Mouse (Mus musculus) midbrain, embryonic 11.5 days (tissue): Measurements from ENCODE around the gene Sdhb. TPM values are rescaled to one million over a fixed set of nuclear protein-coding genes. Genes with fewer than 3 reads are reported as not detected.
A peak's percentile ranks its signal among the peaks of the same experiment; 100 is the strongest.

Experiments used
- ATAC-seq: fragments of 200-750 bp; cut with Nextera tagmentation; 2 replicates; pipeline ENCODE4 v1.8.0; 2017; ENCODE audit warnings: moderate TSS enrichment, moderate library complexity; ENCODE audit not compliant: low FRiP score
- DNase-seq: peaks from one replicate; pipeline ENCODE4 v3.0.0; 2015; ENCODE audit warnings: low spot score; ENCODE audit errors: missing footprints
- H3K27ac ChIP-seq: fragments of 300-500 bp; sonication (generic); 2 replicates; pipeline ENCODE4 v1.5.1; 2014; ENCODE audit warnings: low read depth, low read length
- H3K27me3 ChIP-seq: fragments of 300-500 bp; sonication (generic); 2 replicates; pipeline ENCODE4 v1.6.1; 2014; ENCODE audit warnings: mild to moderate bottlenecking, low read length, moderate library complexity, mixed read lengths; ENCODE audit not compliant: control insufficient read depth, insufficient read depth
- H3K36me3 ChIP-seq: fragments of 300-500 bp; sonication (generic); 2 replicates; pipeline ENCODE4 v1.6.1; 2014; ENCODE audit warnings: mild to moderate bottlenecking, low read length, moderate library complexity, mixed read lengths; ENCODE audit not compliant: control insufficient read depth, insufficient read depth
- H3K4me1 ChIP-seq: fragments of 300-500 bp; sonication (generic); 2 replicates; pipeline ENCODE4 v1.6.1; 2014; ENCODE audit warnings: low read length; ENCODE audit not compliant: control insufficient read depth, insufficient read depth
- H3K4me2 ChIP-seq: fragments of 300-500 bp; sonication (generic); 2 replicates; pipeline ENCODE4 v1.6.1; 2014; ENCODE audit warnings: mild to moderate bottlenecking, moderate library complexity
- H3K4me3 ChIP-seq: fragments of 300-500 bp; sonication (generic); 2 replicates; pipeline ENCODE4 v1.5.1; 2014; ENCODE audit warnings: low read depth, low read length
- H3K9ac ChIP-seq: fragments of 300-500 bp; sonication (generic); 2 replicates; pipeline ENCODE4 v1.6.1; 2014; ENCODE audit warnings: low read length
- H3K9me3 ChIP-seq: fragments of 300-500 bp; sonication (generic); 2 replicates; pipeline ENCODE4 v1.6.1; 2016; ENCODE audit warnings: low read length; ENCODE audit not compliant: control insufficient read depth
- WGBS: fragments of 180-500 bp; shearing (Covaris S2); extraction: QIAGEN DNeasy Blood & Tissue Kit; methylation state at CpG from one replicate; pipeline ENCODE4 v1.1.7; 2014; 5-methylcytosine and 5-hydroxymethylcytosine counted together
- polyA plus RNA-seq: library from polyadenylated mRNA; unstranded; fragments of >200 nt; fragmentation: Nextera tagmentation; extraction: Ambion mirVana; gene quantifications from 2 replicates; pipeline ENCODE4 v1.2.1, GENCODE M21; 2014

The Sdhb gene
- polyA plus RNA-seq, 1 experiment from 2014 or later = 422 TPM

DNA sequence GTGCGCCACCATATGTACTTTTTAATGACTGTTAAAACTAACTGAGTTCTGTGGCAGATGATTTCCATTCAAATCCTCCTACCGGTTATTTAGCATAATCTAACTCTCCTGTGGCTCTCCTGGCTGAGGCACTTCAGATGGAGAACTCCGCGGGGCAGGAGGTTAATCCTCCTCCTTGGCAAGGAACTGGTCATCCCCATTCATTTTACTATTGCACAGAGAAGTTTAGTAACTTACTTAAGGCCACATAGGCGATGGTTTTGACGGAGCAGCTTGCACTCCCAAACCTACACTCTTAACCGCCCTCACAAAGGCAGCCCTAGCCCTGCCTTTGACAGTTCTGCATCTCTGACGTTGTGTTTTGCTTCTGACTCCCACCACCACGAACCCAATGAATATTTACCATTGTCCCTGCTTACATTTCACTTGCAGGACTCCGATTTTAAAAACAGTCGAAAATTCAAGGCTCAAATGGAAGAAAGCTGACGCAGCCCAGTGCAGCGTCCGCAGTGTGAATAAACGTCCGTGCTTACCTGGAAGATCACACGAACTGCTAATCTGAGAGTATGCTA lies 3.8 kb upstream of the Sdhb start:
- Histone ChIP-seq H3K27ac (peak overlapping the region; percentile 7), H3K4me3 (peak overlapping the region; percentile 31), H3K27me3 (no peaks in the 10 kb centered on the region), H3K4me2 (peak overlapping the region; percentile 53), H3K9me3 (no peaks in the 10 kb centered on the region), H3K4me1 (peaks cover 14% of the 10 kb centered on the region), H3K9ac (peak overlapping the region; percentile 36), H3K36me3 (no peaks in the 10 kb centered on the region)
- 6% methylated on average over 17 of the region's 17 CpGs for WGBS
- peak; percentile 96 for DNase-seq
- ATAC-seq = no peak

DNA sequence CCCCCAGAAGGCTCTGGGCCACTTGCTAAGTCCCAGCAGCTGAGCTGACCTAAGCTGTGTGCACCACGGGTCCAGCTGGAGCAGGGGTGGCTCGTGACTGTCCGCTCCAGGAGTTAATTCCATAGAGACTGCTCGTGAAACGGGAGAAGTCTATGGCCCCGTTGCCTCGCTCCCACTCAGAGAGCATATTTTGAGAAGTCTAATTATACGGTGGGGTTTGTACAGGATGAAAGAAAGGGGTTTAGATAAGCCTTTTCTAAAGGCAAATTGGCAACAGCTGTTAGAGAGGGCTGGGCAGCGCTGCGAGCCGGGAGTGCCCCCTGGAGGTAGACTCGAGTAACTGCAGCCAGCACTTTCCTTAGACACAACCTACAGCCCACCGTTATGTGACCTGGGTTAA lies 3.3 kb upstream of the Sdhb start:
- Histone ChIP-seq H3K9ac (peak overlapping the region; percentile 36), H3K9me3 (no peaks in the 10 kb centered on the region), H3K27me3 (no peaks in the 10 kb centered on the region), H3K4me1 (peaks cover 19% of the 10 kb centered on the region), H3K4me2 (peak overlapping the region; percentile 53), H3K27ac (peak overlapping the region; percentile 7), H3K36me3 (no peaks in the 10 kb centered on the region), H3K4me3 (peak overlapping the region; percentile 31)
- 1% methylated on average over 13 of the region's 13 CpGs for WGBS
- DNase-seq = peak; percentile 98
- peak; percentile 36 for ATAC-seq

DNA sequence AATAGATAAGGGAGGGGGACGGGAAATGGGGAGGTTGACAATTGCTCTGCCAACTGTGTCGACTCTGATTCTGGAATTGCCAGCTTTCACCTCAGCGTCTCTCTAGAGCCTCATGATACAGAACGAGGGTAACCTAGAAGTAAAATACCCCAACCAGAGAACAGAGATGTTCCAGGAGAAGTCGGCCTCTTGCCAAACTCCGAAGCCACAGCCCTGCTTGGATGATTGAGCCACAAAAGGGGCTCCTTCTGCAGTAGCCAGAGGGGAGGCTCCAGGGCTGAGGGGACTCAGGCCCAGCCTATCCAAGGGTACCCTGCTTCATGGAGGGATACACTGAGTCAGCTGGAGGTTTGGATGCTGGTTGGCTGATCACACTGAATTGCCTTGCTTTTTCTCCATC lies 2.7 kb upstream of the Sdhb start:
- no peak for DNase-seq
- Histone ChIP-seq H3K9me3 (no peaks in the 10 kb centered on the region), H3K27ac (no peak overlapping the region), H3K4me1 (peaks cover 20% of the 10 kb centered on the region), H3K9ac (no peak overlapping the region), H3K4me2 (no peak overlapping the region), H3K27me3 (no peaks in the 10 kb centered on the region), H3K4me3 (no peak overlapping the region), H3K36me3 (no peaks in the 10 kb centered on the region)
- ATAC-seq = no peak
- 63% methylated on average over 6 of the region's 6 CpGs for WGBS

DNA sequence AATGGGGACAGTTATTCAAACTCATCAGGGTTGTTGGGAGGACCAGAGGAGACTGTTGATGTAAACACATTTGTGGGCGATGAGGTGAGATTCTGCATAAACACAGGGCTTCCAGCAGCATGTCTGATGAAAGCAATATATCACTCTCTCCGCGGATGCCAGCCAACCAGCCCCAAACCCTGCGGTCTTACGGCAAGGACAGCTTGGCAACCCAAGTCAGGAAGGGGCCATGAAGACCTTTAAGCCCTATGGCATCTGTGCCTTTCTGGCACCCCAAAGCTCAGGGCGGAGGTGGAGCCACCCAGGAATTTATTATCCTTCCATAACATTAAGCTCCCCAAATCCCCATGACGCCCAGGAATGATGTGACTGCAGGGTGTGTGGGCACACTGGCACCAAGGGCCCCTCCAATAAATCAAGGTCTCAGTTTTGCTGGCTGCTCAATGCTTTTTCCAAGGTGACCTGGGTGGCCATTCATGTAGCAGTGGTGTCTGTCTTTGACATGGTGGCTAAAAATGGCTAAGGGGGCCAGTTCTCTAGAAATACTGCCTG lies 1.8 kb upstream of the Sdhb start:
- Histone ChIP-seq H3K9ac (no peak overlapping the region), H3K36me3 (no peaks in the 10 kb centered on the region), H3K27ac (no peak overlapping the region), H3K4me3 (no peak overlapping the region), H3K27me3 (no peaks in the 10 kb centered on the region), H3K4me1 (peaks cover 22% of the 10 kb centered on the region), H3K9me3 (no peaks in the 10 kb centered on the region), H3K4me2 (no peak overlapping the region)
- DNase-seq = no peak
- ATAC-seq = no peak
- 90% methylated on average over 7 of the region's 7 CpGs for WGBS

DNA sequence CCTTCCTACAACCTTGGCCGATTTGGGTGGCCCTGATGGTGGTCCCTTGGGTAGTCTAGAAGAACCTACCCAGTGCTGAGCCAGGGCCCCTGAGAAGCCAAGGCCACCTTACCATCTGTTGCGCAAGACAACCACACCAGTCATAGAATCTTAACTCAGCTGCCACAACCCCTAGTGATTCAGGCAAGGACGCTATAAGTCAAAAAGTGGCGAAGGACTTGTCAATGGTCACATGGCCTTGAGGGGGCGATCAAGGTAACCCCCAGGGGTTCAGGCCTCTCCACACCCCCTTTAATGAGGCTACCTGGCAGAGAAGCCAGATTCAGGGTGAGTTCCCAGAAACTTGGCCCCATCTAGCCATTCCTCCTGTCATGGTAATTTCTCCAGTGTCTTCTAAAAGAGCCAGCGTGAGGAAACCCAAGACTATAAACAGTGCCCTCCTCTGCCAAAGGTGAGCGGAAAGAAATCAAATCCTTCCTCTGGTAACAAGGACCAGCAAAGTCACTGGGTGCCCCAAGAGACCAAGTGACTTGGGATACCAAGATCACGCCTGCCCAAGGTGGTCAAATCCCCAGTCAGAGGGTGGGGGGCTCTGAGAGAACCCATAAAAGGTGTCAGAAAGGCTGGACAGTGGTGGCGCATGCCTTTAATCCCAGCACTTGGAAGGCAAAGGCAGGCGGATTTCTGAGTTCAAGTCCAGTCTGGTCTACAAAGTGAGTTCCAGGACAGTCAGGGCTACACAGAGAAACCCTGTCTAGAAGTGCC lies 1.1 kb upstream of the Sdhb start:
- H3K9ac ChIP-seq = no peak overlapping the region
- H3K4me3 ChIP-seq = no peak overlapping the region
- peaks cover 23% of the 10 kb centered on the region for H3K4me1 ChIP-seq
- DNase-seq (no peak), ATAC-seq (no peak)
- H3K27ac ChIP-seq = no peak overlapping the region
- 81% methylated on average over 10 of the region's 10 CpGs for WGBS
- H3K27me3 ChIP-seq = no peaks in the 10 kb centered on the region
- H3K36me3 ChIP-seq = no peaks in the 10 kb centered on the region
- H3K9me3 ChIP-seq = no peaks in the 10 kb centered on the region
- H3K4me2 ChIP-seq = no peak overlapping the region

DNA sequence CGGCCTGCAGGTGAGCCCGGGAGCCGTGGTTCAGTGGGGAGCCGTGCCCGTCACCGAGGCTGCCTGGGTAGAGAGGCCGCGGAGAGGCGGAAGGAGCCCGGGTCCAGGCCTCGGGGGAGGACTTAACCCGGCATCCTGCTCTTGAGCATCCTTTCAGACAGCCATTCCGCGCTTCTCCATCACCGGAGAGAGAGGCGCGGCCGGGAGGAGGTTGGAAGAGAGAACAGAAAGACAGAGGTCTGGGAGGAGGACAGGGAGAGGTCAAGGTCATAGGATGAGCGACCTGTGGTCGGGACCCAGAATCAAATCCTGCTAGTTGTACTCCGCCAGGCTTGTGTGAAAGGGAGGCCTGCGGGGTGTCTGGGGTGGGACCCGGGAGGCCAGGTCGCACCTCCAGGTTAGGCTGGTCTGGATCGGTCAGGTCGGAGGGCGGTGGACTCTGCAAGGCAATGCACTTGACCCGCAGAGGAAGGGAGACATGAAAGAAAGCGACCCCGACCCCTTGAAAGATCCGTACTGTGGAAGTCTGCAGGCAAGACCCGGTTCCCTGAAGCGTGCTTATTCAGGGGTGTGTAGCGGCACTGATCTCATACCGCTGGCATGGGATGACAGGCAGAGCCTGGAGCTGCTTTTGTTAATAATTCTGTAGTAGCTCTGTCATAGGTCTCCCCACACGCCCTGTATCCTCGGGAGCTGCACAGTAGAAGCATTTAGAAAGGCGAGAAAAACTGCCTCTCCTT lies 634 bp downstream of the Sdhb start:
- H3K27ac ChIP-seq = peak overlapping the region; percentile 67
- H3K4me3 ChIP-seq = peak overlapping the region; percentile 74
- peak overlapping the region; percentile 96 for H3K9ac ChIP-seq
- ATAC-seq = peak; percentile 6
- H3K36me3 ChIP-seq = no peaks in the 10 kb centered on the region
- H3K27me3 ChIP-seq = no peaks in the 10 kb centered on the region
- no peaks in the 10 kb centered on the region for H3K9me3 ChIP-seq
- peaks cover 22% of the 10 kb centered on the region for H3K4me1 ChIP-seq
- WGBS = 2% methylated on average over 38 of the region's 38 CpGs
- DNase-seq = no peak
- H3K4me2 ChIP-seq = peak overlapping the region; percentile 96

DNA sequence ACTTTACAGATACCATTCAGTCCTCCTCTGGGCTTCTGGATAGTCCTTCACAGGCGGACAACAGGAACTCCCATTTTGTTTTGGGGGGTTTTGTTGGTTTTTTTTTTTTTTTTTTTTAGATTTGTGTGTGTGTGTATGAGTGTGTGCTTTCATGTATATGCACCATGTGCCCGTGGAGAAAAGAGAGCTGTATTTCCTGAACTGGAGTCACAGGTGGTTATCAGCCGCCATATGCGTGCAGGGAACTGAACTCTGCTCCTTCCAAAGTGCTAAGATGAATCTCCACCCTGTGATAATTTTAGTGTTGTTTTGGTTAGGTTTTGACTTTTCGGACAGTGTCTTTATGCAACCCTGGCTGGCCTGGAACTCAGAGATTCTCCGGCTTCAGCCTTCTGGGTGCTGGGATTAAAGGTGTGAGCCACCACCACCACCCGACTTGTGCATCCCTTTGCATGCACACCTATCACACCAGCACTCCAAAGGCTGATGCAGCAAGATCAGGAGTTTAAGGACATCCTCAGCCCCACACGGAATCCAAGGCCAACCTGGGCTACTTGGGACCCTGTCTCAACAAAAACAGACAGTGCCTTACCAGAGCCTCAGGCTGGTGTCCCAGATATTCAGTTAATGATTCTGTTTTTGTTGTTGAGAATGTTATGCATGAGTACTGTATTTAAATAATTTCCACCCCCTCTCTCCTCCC lies 1.4 kb downstream of the Sdhb start:
- no peaks in the 10 kb centered on the region for H3K27me3 ChIP-seq
- peak overlapping the region; percentile 74 for H3K4me3 ChIP-seq
- ATAC-seq = no peak
- H3K4me2 ChIP-seq = peak overlapping the region; percentile 96
- 82% methylated on average over 8 of the region's 8 CpGs for WGBS
- peaks cover 16% of the 10 kb centered on the region for H3K4me1 ChIP-seq
- no peaks in the 10 kb centered on the region; the same call in 1 of the 2 replicates for H3K36me3 ChIP-seq
- no peak for DNase-seq
- H3K9me3 ChIP-seq = no peaks in the 10 kb centered on the region
- no peak overlapping the region for H3K27ac ChIP-seq
- peak overlapping the region; percentile 96 for H3K9ac ChIP-seq

DNA sequence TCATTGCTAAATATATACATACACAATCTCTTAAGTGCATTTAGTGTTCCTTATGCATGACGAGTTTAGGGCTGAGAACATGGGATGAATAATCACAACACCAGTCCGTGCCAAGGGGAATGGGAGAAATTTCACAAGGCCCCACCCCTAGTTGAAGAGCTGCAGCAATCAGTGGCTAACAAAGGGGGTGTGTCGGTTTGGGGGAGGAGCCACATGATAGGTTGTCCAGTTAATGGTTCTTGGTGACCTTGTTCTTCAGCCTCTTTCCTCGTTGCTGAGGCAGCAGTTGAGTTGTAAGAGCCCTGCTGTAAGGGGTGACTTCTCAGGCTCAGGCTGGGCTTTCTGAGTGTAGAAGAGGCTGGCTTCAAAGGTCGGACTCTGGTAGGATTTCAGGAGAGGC lies 1.9 kb downstream of the Sdhb start:
- DNase-seq = no peak
- H3K9ac ChIP-seq = no peak overlapping the region
- H3K9me3 ChIP-seq = no peaks in the 10 kb centered on the region
- H3K4me1 ChIP-seq = peaks cover 15% of the 10 kb centered on the region
- WGBS = 53% methylated on average over 5 of the region's 5 CpGs
- H3K4me3 ChIP-seq = no peak overlapping the region
- H3K27ac ChIP-seq = no peak overlapping the region
- ATAC-seq = no peak
- no peak overlapping the region for H3K4me2 ChIP-seq
- H3K27me3 ChIP-seq = no peaks in the 10 kb centered on the region
- H3K36me3 ChIP-seq = no peaks in the 10 kb centered on the region; the same call in 1 of the 2 replicates
